ENCODE assay signal across 19 mouse cellular contexts in the genomic region with DNA sequence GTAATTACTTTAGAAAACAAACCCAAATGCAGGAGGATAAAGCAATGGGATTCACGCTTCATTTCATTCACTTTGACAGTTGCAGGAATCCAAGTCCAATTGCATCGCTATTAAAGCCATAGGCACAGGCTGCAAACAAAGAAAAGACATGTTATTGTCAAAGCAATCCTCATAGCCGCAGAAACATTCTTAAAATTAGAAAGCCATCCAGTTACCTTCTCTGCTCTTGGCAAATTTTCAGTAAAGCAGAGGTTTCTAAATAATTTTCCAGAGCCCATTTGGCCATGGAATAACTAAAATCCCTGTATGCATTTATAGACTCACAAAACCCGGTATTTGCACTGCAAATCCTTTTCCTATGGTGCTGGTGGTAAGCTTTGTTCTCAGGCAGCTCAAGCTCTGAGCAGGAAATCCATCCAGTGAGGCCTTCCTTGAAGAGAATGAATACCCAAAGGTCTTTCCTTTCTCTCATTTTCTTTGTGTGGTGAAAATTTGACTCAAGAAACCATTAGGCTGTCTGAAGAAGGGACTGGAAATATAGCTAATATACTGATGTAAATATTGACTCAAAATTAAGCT.
A peak's percentile ranks its signal among the peaks of the same experiment; 100 is the strongest.
DNase-seq lines count a peak whose midpoint lies in the region; ATAC-seq lines count a peak whose summit lies in the region.
"Had no signal": no experiment of that assay in that cellular context is flagged by ENCODE, and none has a peak within 500 bp of the region (broad histone marks: within the 10 kb centered on the region; RNA-seq: fewer than 3 reads in every experiment).

No protein-coding gene starts in this region.

- 34% methylated on average over 4 of the region's 4 CpGs for whole genome bisulfite sequencing in neural tube, embryonic 13.5 days
- 14% methylated on average over 4 of the region's 4 CpGs for WGBS in forebrain, embryonic 15.5 days
- 15% methylated on average over 4 of the region's 4 CpGs for WGBS in midbrain, embryonic 11.5 days
- 64% methylated on average over 4 of the region's 4 CpGs for WGBS in liver, embryonic 11.5 days

- peak overlapping the region; percentile 38; the same call in 1 of the 2 replicates for H3K27ac ChIP-seq in neural tube, embryonic 13.5 days (replicated peaks)
- peak overlapping the region; percentile 41; the same call in 1 of the 2 replicates for H3K27ac ChIP-seq in forebrain, embryonic 15.5 days (replicated peaks)
- H3K27ac ChIP-seq in midbrain, embryonic 11.5 days (ENCODE audit: low read depth, low read length), result peak overlapping the region; percentile 58
- no peak overlapping the region for H3K27ac ChIP-seq in liver, embryonic 11.5 days (ENCODE audit: low read depth, low read length)
- H3K27ac ChIP-seq: embryonic facial prominence, embryonic 13.5 days; liver, embryonic 15.5 days had no signal

- H3K4me2 ChIP-seq in neural tube, embryonic 13.5 days, result no peak overlapping the region
- H3K4me2 ChIP-seq in forebrain, embryonic 15.5 days (replicated peaks), result no peak overlapping the region
- no peak overlapping the region for H3K4me2 ChIP-seq in midbrain, embryonic 11.5 days
- H3K4me2 ChIP-seq in liver, embryonic 11.5 days, result no peak overlapping the region
- H3K4me2 ChIP-seq: embryonic facial prominence, embryonic 13.5 days; heart, embryonic 12.5 days; liver, embryonic 15.5 days had no signal

- H3K4me3 ChIP-seq in neural tube, embryonic 13.5 days, result no peak overlapping the region
- no peak overlapping the region for H3K4me3 ChIP-seq in forebrain, embryonic 15.5 days
- no peak overlapping the region for H3K4me3 ChIP-seq in midbrain, embryonic 11.5 days (ENCODE audit: low read depth, low read length)
- H3K4me3 ChIP-seq in liver, embryonic 11.5 days (ENCODE audit: low read depth, low read length), result no peak overlapping the region
- H3K4me3 ChIP-seq: embryonic facial prominence, embryonic 13.5 days; heart, embryonic 12.5 days; liver, embryonic 15.5 days had no signal

- H3K4me1 ChIP-seq in neural tube, embryonic 13.5 days (replicated peaks), result peaks cover 7% of the 10 kb centered on the region
- H3K4me1 ChIP-seq in forebrain, embryonic 15.5 days, result peaks cover 7% of the 10 kb centered on the region
- H3K4me1 ChIP-seq in midbrain, embryonic 11.5 days (ENCODE audit: control insufficient read depth, insufficient read depth, low read length), result peaks cover 5% of the 10 kb centered on the region; the same call in 1 of the 2 replicates
- no peaks in the 10 kb centered on the region for H3K4me1 ChIP-seq in liver, embryonic 11.5 days (replicated peaks; ENCODE audit: control insufficient read depth, insufficient read depth, low read length)
- H3K4me1 ChIP-seq: embryonic facial prominence, embryonic 13.5 days; heart, embryonic 12.5 days; liver, embryonic 15.5 days had no signal

- no peak for ATAC-seq in neural tube, embryonic 13.5 days (ENCODE audit: low read depth)
- ATAC-seq in forebrain, embryonic 15.5 days (replicated peaks), result no peak
- peak; percentile 62; the same call in 1 of the 2 replicates for ATAC-seq in midbrain, embryonic 11.5 days (ENCODE audit: low FRiP score)
- ATAC-seq in liver, embryonic 11.5 days (replicated peaks; ENCODE audit: low FRiP score), result no peak

- H3K9ac ChIP-seq in neural tube, embryonic 13.5 days, result no peak overlapping the region
- H3K9ac ChIP-seq in forebrain, embryonic 15.5 days (replicated peaks), result no peak overlapping the region
- H3K9ac ChIP-seq in midbrain, embryonic 11.5 days (ENCODE audit: low read length), result no peak overlapping the region
- H3K9ac ChIP-seq in liver, embryonic 11.5 days (ENCODE audit: low read depth, low read length), result no peak overlapping the region
- H3K9ac ChIP-seq: embryonic facial prominence, embryonic 13.5 days; heart, embryonic 12.5 days; liver, embryonic 15.5 days had no signal

- no peak for DNase-seq in neural tube, embryonic 10.5 days (ENCODE audit: extremely low spot score, low spot score)
- peak; percentile 90 for DNase-seq in midbrain, embryonic 11.5 days (ENCODE audit: low spot score, missing footprints)
- DNase-seq in retina, postnatal 1 day, result peak; percentile 24
- no peak for DNase-seq in liver, embryonic 11.5 days (ENCODE audit: low spot score)
- no peak for DNase-seq in thymus, postnatal 25 days
- DNase-seq in left cerebral cortex, adult 11 months (ENCODE audit: low spot score), result no peak
- DNase-seq: adrenal gland, postnatal 14 days; cerebellum, adult 9-11 months; gastrocnemius, postnatal 25 days; heart, postnatal 36 days; kidney, adult 11 months; kidney, postnatal 14 days; lung, postnatal 10 days; thymus, adult 2 months had no signal

- no peaks in the 10 kb centered on the region for H3K27me3 ChIP-seq in neural tube, embryonic 13.5 days
- H3K27me3 ChIP-seq in forebrain, embryonic 15.5 days, result no peaks in the 10 kb centered on the region
- H3K27me3 ChIP-seq in midbrain, embryonic 11.5 days (ENCODE audit: control insufficient read depth, insufficient read depth, low read length), result no peaks in the 10 kb centered on the region
- no peaks in the 10 kb centered on the region for H3K27me3 ChIP-seq in liver, embryonic 11.5 days (replicated peaks; ENCODE audit: control insufficient read depth, insufficient read depth, low read length)
- H3K27me3 ChIP-seq: embryonic facial prominence, embryonic 13.5 days; heart, embryonic 12.5 days; liver, embryonic 15.5 days had no signal

- no peaks in the 10 kb centered on the region for H3K9me3 ChIP-seq in neural tube, embryonic 13.5 days
- H3K9me3 ChIP-seq in forebrain, embryonic 15.5 days, result no peaks in the 10 kb centered on the region
- no peaks in the 10 kb centered on the region for H3K9me3 ChIP-seq in midbrain, embryonic 11.5 days (ENCODE audit: control insufficient read depth, low read length)
- H3K9me3 ChIP-seq in liver, embryonic 11.5 days (ENCODE audit: control insufficient read depth, low read length), result no peaks in the 10 kb centered on the region
- H3K9me3 ChIP-seq: embryonic facial prominence, embryonic 13.5 days; heart, embryonic 12.5 days; liver, embryonic 15.5 days had no signal

- H3K36me3 ChIP-seq in neural tube, embryonic 13.5 days, result no peaks in the 10 kb centered on the region
- H3K36me3 ChIP-seq in forebrain, embryonic 15.5 days, result no peaks in the 10 kb centered on the region
- no peaks in the 10 kb centered on the region for H3K36me3 ChIP-seq in midbrain, embryonic 11.5 days (ENCODE audit: control insufficient read depth, insufficient read depth, low read length)
- H3K36me3 ChIP-seq in liver, embryonic 11.5 days (ENCODE audit: control insufficient read depth, insufficient read depth, low read length), result no peaks in the 10 kb centered on the region
- H3K36me3 ChIP-seq: embryonic facial prominence, embryonic 13.5 days; heart, embryonic 12.5 days; liver, embryonic 15.5 days had no signal

Comparison
In these comparisons a context has a peak if more than half of its experiments do, and no peak if none do; other contexts are left out.
1. DNase-seq: peak in midbrain, embryonic 11.5 days (single experiment) and retina, postnatal 1 day (single experiment); none in neural tube, embryonic 10.5 days (single experiment), liver, embryonic 11.5 days (single experiment), thymus, postnatal 25 days (single experiment) and left cerebral cortex, adult 11 months (single experiment).